Mouse (Mus musculus) kidney, embryonic 15.5 days (tissue): ENCODE measurements around the gene Syt6. TPM values are rescaled to one million over a fixed set of nuclear protein-coding genes. Genes with fewer than 3 reads are reported as not detected.
"Not testable (repeated sequence)": the region's sequence is repeated elsewhere in the genome, so short reads cannot be mapped to it uniquely, and the experiment has no call there.

Experiments
- ATAC-seq: fragments of 200-750 bp; cut with Nextera tagmentation; replicated peaks from 2 replicates; pipeline ENCODE4 v1.8.0; 2017; ENCODE audit warnings: moderate TSS enrichment; ENCODE audit not compliant: low FRiP score
- H3K27ac ChIP-seq: fragments of 300-500 bp; sonication (generic); 2 replicates; pipeline ENCODE4 v1.5.1; 2015; ENCODE audit warnings: mild to moderate bottlenecking, inconsistent platforms
- H3K27me3 ChIP-seq: fragments of 300-500 bp; sonication (generic); 2 replicates; pipeline ENCODE4 v1.6.1; 2015; ENCODE audit warnings: inconsistent platforms
- H3K36me3 ChIP-seq: fragments of 300-500 bp; sonication (generic); 2 replicates; pipeline ENCODE4 v1.6.1; 2015; ENCODE audit warnings: inconsistent platforms
- H3K4me1 ChIP-seq: fragments of 300-500 bp; sonication (generic); 2 replicates; pipeline ENCODE4 v1.6.1; 2015; ENCODE audit warnings: inconsistent platforms
- H3K4me2 ChIP-seq: fragments of 300-500 bp; sonication (generic); 2 replicates; pipeline ENCODE4 v1.6.1; 2015; ENCODE audit warnings: moderate library complexity, mild to moderate bottlenecking, inconsistent platforms
- H3K4me3 ChIP-seq: fragments of 300-500 bp; sonication (generic); replicated peaks from 2 replicates; pipeline ENCODE4 v1.5.1; 2015; ENCODE audit warnings: mild to moderate bottlenecking, inconsistent platforms
- H3K9ac ChIP-seq: fragments of 300-500 bp; sonication (generic); 2 replicates; pipeline ENCODE4 v1.6.1; 2015; ENCODE audit warnings: mild to moderate bottlenecking, inconsistent platforms
- H3K9me3 ChIP-seq: fragments of 300-500 bp; sonication (generic); replicated peaks from 2 replicates; pipeline ENCODE4 v1.6.1; 2016; ENCODE audit warnings: inconsistent platforms
- WGBS: fragments of 180-500 bp; shearing (Covaris S2); methylation state at CpG from one replicate; pipeline ENCODE4 v1.1.7; 2015; ENCODE audit warnings: mixed read lengths; 5-methylcytosine and 5-hydroxymethylcytosine counted together
- polyA plus RNA-seq: library from polyadenylated mRNA; unstranded; fragments of >200 nt; fragmentation: Nextera tagmentation; extraction: Ambion mirVana; gene quantifications from 2 replicates; pipeline ENCODE4 v1.2.1, GENCODE M21; 2015

The Syt6 gene
- polyA plus RNA-seq, 1 experiment from 2014 or later = 0.17 TPM

- H3K9ac ChIP-seq = no peak overlapping the region
- H3K27me3 ChIP-seq = peaks cover 8% of the 10 kb centered on the region; the same call in 1 of the 2 replicates
- no peak overlapping the region for H3K27ac ChIP-seq
- no peak for ATAC-seq
- no peak overlapping the region for H3K4me3 ChIP-seq
- peaks cover 9% of the 10 kb centered on the region for H3K4me1 ChIP-seq
- H3K36me3 ChIP-seq = no peaks in the 10 kb centered on the region
- 81% methylated on average over 3 of the region's 3 CpGs for WGBS
- H3K9me3 ChIP-seq = no peaks in the 10 kb centered on the region
- H3K4me2 ChIP-seq = no peak overlapping the region
Observed at GRCm38 (mm10) chr3:103627661-103628060, 52.6 kb downstream of the Syt6 start.

GRCm38 (mm10) chr3:103633124-103633523, 58.1 kb downstream of the Syt6 start:
- Histone ChIP-seq H3K9ac (no peak overlapping the region), H3K36me3 (no peaks in the 10 kb centered on the region), H3K4me2 (no peak overlapping the region), H3K27ac (no peak overlapping the region), H3K9me3 (no peaks in the 10 kb centered on the region), H3K27me3 (0 out of 2 replicates have a peak, but pooled peaks cover 5% of the 10 kb centered on the region), H3K4me1 (no peaks in the 10 kb centered on the region), H3K4me3 (no peak overlapping the region)
- no peak for ATAC-seq
- 81% methylated on average over 7 of the region's 7 CpGs for WGBS

GRCm38 (mm10) chr3:103633831-103634230, 58.8 kb downstream of the Syt6 start:
- no peaks in the 10 kb centered on the region for H3K9me3 ChIP-seq
- H3K27ac ChIP-seq = no peak overlapping the region
- no peaks in the 10 kb centered on the region for H3K4me1 ChIP-seq
- WGBS = 74% methylated on average over 4 of the region's 4 CpGs
- no peak overlapping the region for H3K4me2 ChIP-seq
- no peak for ATAC-seq
- no peaks in the 10 kb centered on the region for H3K36me3 ChIP-seq
- H3K9ac ChIP-seq = no peak overlapping the region
- no peak overlapping the region for H3K4me3 ChIP-seq
- 0 out of 2 replicates have a peak, but pooled peaks cover 5% of the 10 kb centered on the region for H3K27me3 ChIP-seq

GRCm38 (mm10) chr3:103634256-103634655, 59.2 kb downstream of the Syt6 start:
- WGBS = 80% methylated on average over 1 of the region's 1 CpGs
- no peak for ATAC-seq
- Histone ChIP-seq H3K9me3 (no peaks in the 10 kb centered on the region), H3K4me3 (no peak overlapping the region), H3K4me1 (no peaks in the 10 kb centered on the region), H3K27me3 (0 out of 2 replicates have a peak, but pooled peaks cover 5% of the 10 kb centered on the region), H3K36me3 (no peaks in the 10 kb centered on the region), H3K4me2 (no peak overlapping the region), H3K27ac (no peak overlapping the region), H3K9ac (no peak overlapping the region)

GRCm38 (mm10) chr3:103637641-103638040, 62.6 kb downstream of the Syt6 start:
- ATAC-seq = no peak
- WGBS = 84% methylated on average over 1 of the region's 1 CpGs
- Histone ChIP-seq H3K4me1 (0 out of 2 replicates have a peak, but pooled peaks cover 4% of the 10 kb centered on the region), H3K9me3 (no peaks in the 10 kb centered on the region), H3K4me3 (no peak overlapping the region), H3K9ac (no peak overlapping the region), H3K27me3 (0 out of 2 replicates have a peak, but pooled peaks cover 5% of the 10 kb centered on the region), H3K4me2 (no peak overlapping the region), H3K36me3 (no peaks in the 10 kb centered on the region), H3K27ac (no peak overlapping the region)

- no peak overlapping the region for H3K4me2 ChIP-seq
Observed at GRCm38 (mm10) chr3:103640226-103640803, 65.3 kb downstream of the Syt6 start.

GRCm38 (mm10) chr3:103641301-103641700, 66.3 kb downstream of the Syt6 start:
- ATAC-seq = no peak
- H3K4me3 ChIP-seq = no peak overlapping the region
- H3K9me3 ChIP-seq = no peaks in the 10 kb centered on the region
- H3K27ac ChIP-seq = no peak overlapping the region
- no peak overlapping the region for H3K4me2 ChIP-seq
- no peak overlapping the region for H3K9ac ChIP-seq
- H3K4me1 ChIP-seq = 0 out of 2 replicates have a peak, but pooled peaks cover 4% of the 10 kb centered on the region
- no peaks in the 10 kb centered on the region for H3K36me3 ChIP-seq
- 25% methylated on average over 7 of the region's 7 CpGs for WGBS
- H3K27me3 ChIP-seq = no peaks in the 10 kb centered on the region

More at GRCm38 (mm10) chr3:103640226-103640803, 65.3 kb downstream of the Syt6 start:
- Histone ChIP-seq H3K27me3 (0 out of 2 replicates have a peak, but pooled peaks cover 3% of the 10 kb centered on the region), H3K9me3 (no peaks in the 10 kb centered on the region), H3K4me3 (no peak overlapping the region), H3K9ac (no peak overlapping the region), H3K36me3 (no peaks in the 10 kb centered on the region), H3K4me1 (0 out of 2 replicates have a peak, but pooled peaks cover 4% of the 10 kb centered on the region), H3K27ac (no peak overlapping the region)
- no peak for ATAC-seq
- 42% methylated on average over 8 of the region's 8 CpGs for WGBS

- not testable (repeated sequence) for H3K27me3 ChIP-seq, ATAC-seq, H3K4me1 ChIP-seq, H3K27ac ChIP-seq, H3K4me2 ChIP-seq, H3K9me3 ChIP-seq, H3K9ac ChIP-seq, H3K36me3 ChIP-seq, H3K4me3 ChIP-seq
- 90% methylated on average over 2 of the region's 2 CpGs for WGBS
Observed at GRCm38 (mm10) chr3:103645968-103646367, 70.9 kb downstream of the Syt6 start, which contains the start of gene Atg4a-ps. Atg4a-ps (minus strand) TSS chr3:103646068.

GRCm38 (mm10) chr3:103647164-103647867, 72.3 kb downstream of the Syt6 start:
- no peaks in the 10 kb centered on the region for H3K9me3 ChIP-seq
- H3K27me3 ChIP-seq = no peaks in the 10 kb centered on the region
- no peak for ATAC-seq
- H3K36me3 ChIP-seq = no peaks in the 10 kb centered on the region
- H3K4me2 ChIP-seq = no peak overlapping the region
- no peak overlapping the region for H3K9ac ChIP-seq
- no peak overlapping the region for H3K27ac ChIP-seq
- H3K4me1 ChIP-seq = no peaks in the 10 kb centered on the region
- no peak overlapping the region for H3K4me3 ChIP-seq
- 67% methylated on average over 11 of the region's 11 CpGs for WGBS

GRCm38 (mm10) chr3:103648486-103648885, 73.5 kb downstream of the Syt6 start:
- Histone ChIP-seq H3K9me3 (no peaks in the 10 kb centered on the region), H3K27me3 (no peaks in the 10 kb centered on the region), H3K36me3 (no peaks in the 10 kb centered on the region), H3K4me3 (no peak overlapping the region), H3K4me2 (no peak overlapping the region), H3K27ac (no peak overlapping the region), H3K4me1 (no peaks in the 10 kb centered on the region), H3K9ac (no peak overlapping the region)
- no peak for ATAC-seq
- WGBS = 69% methylated on average over 4 of the region's 4 CpGs

GRCm38 (mm10) chr3:103649716-103650115, 74.7 kb downstream of the Syt6 start:
- Histone ChIP-seq H3K4me1 (no peaks in the 10 kb centered on the region), H3K9me3 (no peaks in the 10 kb centered on the region), H3K27ac (no peak overlapping the region), H3K9ac (no peak overlapping the region), H3K27me3 (no peaks in the 10 kb centered on the region), H3K36me3 (no peaks in the 10 kb centered on the region), H3K4me3 (no peak overlapping the region), H3K4me2 (no peak overlapping the region)
- 85% methylated on average over 6 of the region's 6 CpGs for whole genome bisulfite sequencing
- ATAC-seq = no peak

- Histone ChIP-seq H3K4me1 (no peaks in the 10 kb centered on the region), H3K9ac (no peak overlapping the region), H3K4me2 (no peak overlapping the region), H3K4me3 (no peak overlapping the region), H3K36me3 (no peaks in the 10 kb centered on the region), H3K9me3 (no peaks in the 10 kb centered on the region), H3K27me3 (no peaks in the 10 kb centered on the region), H3K27ac (no peak overlapping the region)
- no peak for ATAC-seq
- WGBS = 42% methylated on average over 1 of the region's 1 CpGs
Observed at GRCm38 (mm10) chr3:103650406-103650805, 75.4 kb downstream of the Syt6 start.
